Mouse (Mus musculus): ENCODE measurements around the gene Itga9. TPM values are rescaled to one million over a fixed set of nuclear protein-coding genes. Genes with fewer than 3 reads are reported as not detected.

Gene Itga9
- polyA plus RNA-seq, 1 experiment from 2014 or later = 2.0 TPM

DNA sequence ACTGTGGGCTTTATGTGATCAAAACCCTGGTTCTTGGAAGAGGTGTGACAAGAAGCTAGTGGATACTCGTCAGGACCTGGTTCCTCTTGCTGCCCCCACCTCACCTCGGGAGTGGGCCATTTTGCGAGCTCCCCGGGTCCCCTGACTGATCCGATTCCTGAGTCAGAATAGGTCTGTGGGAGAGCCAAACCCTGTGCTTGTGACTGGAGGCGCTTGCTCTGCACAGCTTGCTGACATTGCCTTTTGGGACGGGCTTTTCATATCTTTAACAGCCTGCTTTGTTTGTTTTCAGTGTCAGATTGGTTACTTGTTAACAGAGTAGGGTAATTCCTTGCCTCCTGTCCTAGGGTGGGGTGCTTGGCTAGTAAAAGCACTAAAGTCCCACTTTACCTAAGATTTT, 322.2 kb downstream of the Itga9 start:
- Histone ChIP-seq H3K4me1 (peaks cover 29% of the 10 kb centered on the region), H3K27me3 (replicated peaks) (no peaks in the 10 kb centered on the region), H3K36me3 (replicated peaks) (no peaks in the 10 kb centered on the region), H3K9me3 (no peaks in the 10 kb centered on the region), H3K27ac (no peak overlapping the region), H3K4me3 (no peak overlapping the region), H3K9ac (no peak overlapping the region), H3K4me2 (no peak overlapping the region; the same call in 1 of the 2 replicates)
- ATAC-seq (replicated peaks) = no peak
- WGBS = 53% methylated on average over 7 of the region's 7 CpGs

DNA sequence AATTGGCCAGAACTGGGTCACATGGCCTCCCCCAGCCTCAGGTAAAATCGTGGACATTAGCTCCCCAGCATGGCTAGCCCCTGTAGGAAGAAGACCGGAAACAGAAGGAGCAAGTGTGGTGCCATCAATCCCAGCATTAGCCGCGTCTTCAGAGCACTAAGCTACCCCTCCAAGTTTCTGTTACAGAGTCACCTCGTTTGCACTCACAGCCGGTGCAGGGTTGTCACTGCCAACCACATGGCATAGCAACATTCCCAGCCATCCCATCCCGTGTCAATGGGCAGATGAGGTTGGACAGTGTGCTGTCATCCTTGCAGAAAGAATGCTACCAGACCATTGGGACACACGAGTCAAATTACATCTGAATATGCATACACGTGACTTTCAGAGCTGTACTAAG, 324.1 kb downstream of the Itga9 start:
- 72% methylated on average over 9 of the region's 9 CpGs for WGBS
- H3K9ac ChIP-seq = no peak overlapping the region
- H3K9me3 ChIP-seq = no peaks in the 10 kb centered on the region
- peaks cover 20% of the 10 kb centered on the region for H3K4me1 ChIP-seq
- no peak for ATAC-seq (replicated peaks)
- H3K27ac ChIP-seq = no peak overlapping the region
- no peaks in the 10 kb centered on the region for H3K27me3 ChIP-seq (replicated peaks)
- H3K4me3 ChIP-seq = no peak overlapping the region
- H3K36me3 ChIP-seq (replicated peaks) = no peaks in the 10 kb centered on the region
- H3K4me2 ChIP-seq = no peak overlapping the region

DNA sequence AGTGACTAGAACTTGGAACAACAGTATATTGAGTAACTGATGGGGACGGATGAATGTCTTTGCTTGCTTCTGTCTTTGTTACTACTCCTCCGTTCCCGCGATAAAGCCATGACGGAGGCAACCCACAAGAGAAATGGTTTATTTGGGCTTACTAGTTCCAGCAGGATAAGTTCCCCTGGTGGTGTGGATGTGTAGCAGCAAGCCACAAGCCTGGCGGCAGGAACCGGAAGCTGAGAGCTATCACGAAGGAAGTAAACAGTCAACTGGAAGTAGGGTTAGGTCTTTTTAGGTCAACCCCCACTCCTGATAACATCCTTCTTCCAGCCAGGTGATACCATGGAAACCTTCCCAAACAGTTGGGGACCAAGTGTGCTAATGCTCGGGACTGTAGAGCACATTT, 327.3 kb downstream of the Itga9 start:
- no peak overlapping the region for H3K27ac ChIP-seq
- H3K9ac ChIP-seq = no peak overlapping the region
- no peaks in the 10 kb centered on the region for H3K9me3 ChIP-seq
- no peak overlapping the region for H3K4me3 ChIP-seq
- WGBS = 93% methylated on average over 9 of the region's 9 CpGs
- H3K27me3 ChIP-seq (replicated peaks) = no peaks in the 10 kb centered on the region
- ATAC-seq (replicated peaks) = no peak
- H3K4me2 ChIP-seq = no peak overlapping the region
- H3K36me3 ChIP-seq (replicated peaks) = no peaks in the 10 kb centered on the region
- H3K4me1 ChIP-seq = peaks cover 3% of the 10 kb centered on the region; the same call in 1 of the 2 replicates

DNA sequence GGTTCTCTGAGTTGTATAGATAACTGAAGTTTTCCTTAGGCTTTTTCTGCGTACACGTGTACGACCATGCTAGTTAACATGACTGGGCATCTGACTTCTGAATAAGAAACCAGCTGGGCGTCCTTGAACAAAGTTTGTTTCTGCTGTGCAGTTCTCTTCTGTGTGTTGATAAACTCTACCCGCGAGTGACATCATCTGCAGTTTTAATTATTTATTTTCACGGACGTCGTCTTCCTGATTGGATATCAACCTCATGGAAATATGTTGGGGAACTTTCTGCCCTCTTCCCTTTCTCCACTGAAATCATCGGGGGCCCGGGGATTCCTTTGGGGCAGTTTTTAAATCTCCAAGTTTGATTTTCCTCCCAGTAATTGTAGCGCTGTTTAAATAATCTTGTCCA, 327.8 kb downstream of the Itga9 start:
- no peak overlapping the region for H3K9ac ChIP-seq
- H3K4me2 ChIP-seq = no peak overlapping the region
- H3K4me3 ChIP-seq = no peak overlapping the region
- H3K27ac ChIP-seq = no peak overlapping the region
- H3K27me3 ChIP-seq (replicated peaks) = no peaks in the 10 kb centered on the region
- H3K9me3 ChIP-seq = no peaks in the 10 kb centered on the region
- whole genome bisulfite sequencing = 88% methylated on average over 12 of the region's 12 CpGs
- ATAC-seq (replicated peaks) = no peak
- H3K4me1 ChIP-seq = 0 out of 2 replicates have a peak, but pooled peaks cover 3% of the 10 kb centered on the region
- no peaks in the 10 kb centered on the region for H3K36me3 ChIP-seq (replicated peaks)

DNA sequence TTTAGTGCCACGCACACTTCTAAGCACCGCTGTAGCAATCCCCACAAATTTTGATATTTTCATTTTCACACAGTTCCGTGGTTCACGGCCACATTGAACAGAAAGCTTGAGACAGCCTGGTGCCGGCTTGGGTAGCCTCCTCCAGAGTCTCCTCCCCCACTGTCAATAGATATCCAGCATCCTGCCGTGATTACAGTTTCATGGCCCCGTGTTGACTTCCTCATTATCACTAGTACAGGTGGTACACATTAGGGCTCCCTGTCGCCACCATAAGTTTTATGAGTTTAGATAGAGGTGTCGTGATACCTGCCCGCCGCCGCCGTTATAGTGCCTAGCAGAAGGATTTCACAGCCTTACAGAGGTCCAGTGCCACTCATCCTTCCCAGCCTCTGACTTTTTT, 328.6 kb downstream of the Itga9 start:
- H3K27ac ChIP-seq = no peak overlapping the region
- ATAC-seq (replicated peaks) = no peak
- no peaks in the 10 kb centered on the region for H3K9me3 ChIP-seq
- 0 out of 2 replicates have a peak, but pooled peaks cover 3% of the 10 kb centered on the region for H3K4me1 ChIP-seq
- H3K4me2 ChIP-seq = no peak overlapping the region
- WGBS = 89% methylated on average over 13 of the region's 13 CpGs
- H3K4me3 ChIP-seq = no peak overlapping the region
- H3K9ac ChIP-seq = no peak overlapping the region
- no peaks in the 10 kb centered on the region for H3K36me3 ChIP-seq (replicated peaks)
- H3K27me3 ChIP-seq (replicated peaks) = no peaks in the 10 kb centered on the region

DNA sequence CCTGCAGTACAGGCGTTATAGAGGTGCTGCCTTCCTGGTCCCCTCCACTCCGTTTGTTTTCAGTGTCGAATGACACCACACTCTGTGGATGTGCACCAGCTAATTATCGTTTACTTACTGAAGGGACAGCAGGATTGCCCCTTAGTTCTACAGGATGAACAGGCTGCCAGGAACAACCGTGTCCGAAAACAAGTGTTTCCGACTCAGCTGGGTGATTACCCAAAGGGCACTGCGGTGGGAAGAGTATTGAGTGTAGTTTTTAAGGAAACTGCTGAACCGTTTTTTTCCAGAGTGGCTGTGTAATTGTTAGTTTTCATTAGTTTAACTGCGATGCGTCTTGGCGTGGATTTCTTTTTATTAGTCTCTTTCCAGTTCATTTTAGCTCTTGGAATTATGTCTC, 329.6 kb downstream of the Itga9 start:
- WGBS = 54% methylated on average over 12 of the region's 12 CpGs
- Histone ChIP-seq H3K36me3 (replicated peaks) (no peaks in the 10 kb centered on the region), H3K27me3 (replicated peaks) (no peaks in the 10 kb centered on the region), H3K4me3 (no peak overlapping the region), H3K4me2 (no peak overlapping the region), H3K9me3 (no peaks in the 10 kb centered on the region), H3K27ac (no peak overlapping the region), H3K9ac (no peak overlapping the region), H3K4me1 (0 out of 2 replicates have a peak, but pooled peaks cover 3% of the 10 kb centered on the region)
- no peak for ATAC-seq (replicated peaks)

DNA sequence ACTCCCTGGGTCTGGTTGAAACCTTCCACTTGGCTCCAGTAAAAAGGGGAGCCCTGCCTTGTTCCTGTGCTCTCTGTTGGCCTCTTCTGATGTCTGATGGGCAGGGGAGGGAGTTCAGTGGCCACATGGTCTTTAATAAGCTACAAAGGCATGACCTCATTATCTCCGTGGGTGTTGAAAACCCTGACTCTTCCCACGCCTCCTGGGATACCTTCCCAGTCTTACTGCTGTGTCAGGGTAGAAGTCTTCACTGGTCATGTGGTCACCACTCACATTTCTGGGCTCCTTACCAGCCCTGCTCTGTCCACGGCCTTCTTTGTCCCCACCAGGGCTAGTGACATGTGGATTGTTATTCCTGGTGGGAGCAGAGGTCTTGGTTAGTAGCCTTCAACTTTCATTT, 331.0 kb downstream of the Itga9 start:
- Histone ChIP-seq H3K9ac (no peak overlapping the region), H3K4me3 (no peak overlapping the region), H3K27ac (no peak overlapping the region), H3K27me3 (replicated peaks) (no peaks in the 10 kb centered on the region), H3K4me2 (no peak overlapping the region), H3K9me3 (no peaks in the 10 kb centered on the region), H3K4me1 (0 out of 2 replicates have a peak, but pooled peaks cover 3% of the 10 kb centered on the region), H3K36me3 (replicated peaks) (no peaks in the 10 kb centered on the region)
- 56% methylated on average over 3 of the region's 3 CpGs for WGBS
- no peak for ATAC-seq (replicated peaks)

DNA sequence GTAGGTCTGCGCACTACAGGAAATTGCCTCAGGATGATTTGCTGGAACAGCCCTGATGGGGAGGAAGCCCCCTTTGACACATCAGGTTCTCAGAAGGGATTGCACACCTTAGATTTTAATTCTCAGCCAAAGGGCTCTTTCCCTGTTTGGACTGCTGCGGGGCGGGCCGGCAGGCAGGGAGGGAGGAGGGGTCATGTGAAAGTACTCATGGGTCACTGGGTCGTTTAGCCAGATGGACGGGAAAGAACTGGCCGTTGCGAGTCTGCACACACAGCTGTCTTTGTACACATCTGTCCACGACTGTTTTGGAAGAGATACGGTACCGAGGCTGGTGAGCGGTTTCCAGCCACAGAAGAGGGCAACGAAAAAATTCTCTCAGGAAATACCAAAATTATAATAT, 332.9 kb downstream of the Itga9 start:
- Histone ChIP-seq H3K4me1 (0 out of 2 replicates have a peak, but pooled peaks cover 3% of the 10 kb centered on the region), H3K9ac (no peak overlapping the region), H3K4me3 (no peak overlapping the region), H3K27me3 (replicated peaks) (no peaks in the 10 kb centered on the region), H3K4me2 (no peak overlapping the region), H3K36me3 (replicated peaks) (no peaks in the 10 kb centered on the region), H3K9me3 (no peaks in the 10 kb centered on the region), H3K27ac (no peak overlapping the region)
- 37% methylated on average over 13 of the region's 13 CpGs for WGBS
- no peak for ATAC-seq (replicated peaks)

DNA sequence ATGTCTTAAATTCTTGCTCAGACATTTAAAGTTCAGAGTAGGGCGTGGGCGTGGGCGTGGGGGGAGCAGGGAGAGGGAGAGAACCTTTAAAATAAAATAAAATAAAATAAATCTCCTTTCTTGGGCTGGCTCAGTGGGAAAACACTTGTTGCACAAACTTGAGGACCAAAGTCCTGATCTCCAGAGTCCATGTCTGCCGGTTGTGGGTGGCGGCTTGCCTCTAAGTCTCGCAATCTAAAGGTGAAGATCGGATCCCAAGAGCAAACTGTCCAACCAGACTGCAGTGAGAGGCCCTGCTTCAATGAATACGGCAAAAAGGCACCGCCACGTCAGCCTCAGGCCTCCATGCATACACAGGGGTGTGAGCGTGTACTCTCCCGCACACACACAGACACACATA, 333.3 kb downstream of the Itga9 start:
- H3K9me3 ChIP-seq = no peaks in the 10 kb centered on the region
- H3K27ac ChIP-seq = no peak overlapping the region
- H3K27me3 ChIP-seq (replicated peaks) = no peaks in the 10 kb centered on the region
- 82% methylated on average over 12 of the region's 12 CpGs for whole genome bisulfite sequencing
- H3K36me3 ChIP-seq (replicated peaks) = no peaks in the 10 kb centered on the region
- H3K4me3 ChIP-seq = no peak overlapping the region
- H3K4me1 ChIP-seq = 0 out of 2 replicates have a peak, but pooled peaks cover 3% of the 10 kb centered on the region
- no peak for ATAC-seq (replicated peaks)
- no peak overlapping the region for H3K9ac ChIP-seq
- H3K4me2 ChIP-seq = no peak overlapping the region

DNA sequence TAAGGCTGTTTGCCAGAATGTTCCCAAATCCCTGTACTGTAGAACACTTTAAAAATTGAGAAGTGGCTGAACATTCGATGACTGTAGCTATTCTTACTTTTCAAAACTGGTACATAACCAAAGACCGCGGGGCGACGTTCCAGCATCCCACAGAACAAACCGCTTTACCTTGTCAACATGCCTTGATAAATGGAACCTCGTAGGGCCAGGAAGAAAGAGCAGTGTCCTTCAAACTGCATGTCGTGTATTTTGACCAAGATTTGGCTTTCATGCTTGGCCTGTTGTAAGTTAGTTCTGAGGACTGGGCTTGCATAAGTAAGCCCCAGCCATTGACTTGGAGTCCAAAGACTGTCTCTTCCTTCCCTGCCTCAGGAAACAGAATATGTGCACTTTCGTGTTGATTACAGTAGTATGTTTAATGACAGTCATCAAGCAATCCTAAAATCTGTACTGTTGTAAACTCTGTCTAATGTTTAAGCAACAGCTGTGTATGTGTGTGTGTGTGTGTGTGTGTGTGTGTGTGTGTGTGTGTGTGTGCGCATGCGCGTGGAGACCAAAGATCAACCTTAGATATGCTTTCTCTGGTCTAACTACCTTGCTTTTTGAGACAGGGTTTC, 334.2 kb downstream of the Itga9 start:
- Histone ChIP-seq H3K9ac (no peak overlapping the region), H3K4me3 (no peak overlapping the region), H3K27me3 (replicated peaks) (no peaks in the 10 kb centered on the region), H3K9me3 (no peaks in the 10 kb centered on the region), H3K36me3 (replicated peaks) (no peaks in the 10 kb centered on the region), H3K4me1 (0 out of 2 replicates have a peak, but pooled peaks cover 3% of the 10 kb centered on the region), H3K4me2 (no peak overlapping the region), H3K27ac (no peak overlapping the region)
- ATAC-seq (replicated peaks) = no peak
- 83% methylated on average over 12 of the region's 12 CpGs for WGBS

DNA sequence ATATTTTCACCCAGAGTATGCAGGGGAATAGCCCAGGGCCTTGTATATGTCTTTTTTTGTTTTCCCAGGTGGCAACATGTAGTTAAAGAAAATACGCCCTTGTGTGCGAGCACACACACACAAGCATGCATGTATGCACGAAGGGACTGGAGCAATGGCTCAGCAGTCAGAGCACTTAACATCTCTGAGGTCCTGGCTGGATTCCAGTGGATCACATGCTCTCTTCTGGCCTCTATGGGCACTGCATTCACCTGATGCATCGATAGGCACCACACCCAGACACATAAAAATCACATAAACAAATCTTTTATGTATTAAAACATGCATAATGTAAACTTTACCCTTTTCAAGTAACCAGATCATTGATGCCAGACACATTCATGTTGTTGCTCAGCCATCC, 335.5 kb downstream of the Itga9 start:
- 88% methylated on average over 4 of the region's 4 CpGs for WGBS
- Histone ChIP-seq H3K4me2 (no peak overlapping the region), H3K36me3 (replicated peaks) (no peaks in the 10 kb centered on the region), H3K4me3 (no peak overlapping the region), H3K9me3 (no peaks in the 10 kb centered on the region), H3K27ac (no peak overlapping the region), H3K27me3 (replicated peaks) (no peaks in the 10 kb centered on the region), H3K4me1 (0 out of 2 replicates have a peak, but pooled peaks cover 2% of the 10 kb centered on the region), H3K9ac (no peak overlapping the region)
- no peak for ATAC-seq (replicated peaks)

DNA sequence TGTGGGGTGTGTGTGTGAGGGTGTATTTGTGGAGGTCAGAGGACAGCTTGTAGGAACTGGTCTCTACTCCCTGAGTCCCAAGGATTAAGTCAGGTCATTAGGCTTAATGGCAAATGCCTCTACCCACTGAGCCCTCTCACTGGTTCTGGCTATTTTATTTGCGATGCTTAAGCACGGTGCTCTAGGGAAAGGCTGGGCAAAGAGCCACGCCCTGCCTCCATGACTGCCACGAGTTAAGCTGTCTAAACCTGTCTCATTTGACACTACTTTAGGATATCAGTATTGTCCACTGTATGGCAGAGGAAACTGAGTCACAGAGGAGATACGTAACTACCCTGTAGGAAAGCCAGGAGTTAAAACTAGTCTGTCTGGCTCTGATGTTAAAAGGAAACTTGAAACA, 337.5 kb downstream of the Itga9 start:
- Histone ChIP-seq H3K4me1 (no peaks in the 10 kb centered on the region), H3K9me3 (no peaks in the 10 kb centered on the region), H3K4me3 (no peak overlapping the region), H3K27me3 (replicated peaks) (no peaks in the 10 kb centered on the region), H3K36me3 (replicated peaks) (no peaks in the 10 kb centered on the region), H3K9ac (no peak overlapping the region), H3K4me2 (no peak overlapping the region), H3K27ac (no peak overlapping the region)
- 69% methylated on average over 5 of the region's 5 CpGs for WGBS
- no peak for ATAC-seq (replicated peaks)

DNA sequence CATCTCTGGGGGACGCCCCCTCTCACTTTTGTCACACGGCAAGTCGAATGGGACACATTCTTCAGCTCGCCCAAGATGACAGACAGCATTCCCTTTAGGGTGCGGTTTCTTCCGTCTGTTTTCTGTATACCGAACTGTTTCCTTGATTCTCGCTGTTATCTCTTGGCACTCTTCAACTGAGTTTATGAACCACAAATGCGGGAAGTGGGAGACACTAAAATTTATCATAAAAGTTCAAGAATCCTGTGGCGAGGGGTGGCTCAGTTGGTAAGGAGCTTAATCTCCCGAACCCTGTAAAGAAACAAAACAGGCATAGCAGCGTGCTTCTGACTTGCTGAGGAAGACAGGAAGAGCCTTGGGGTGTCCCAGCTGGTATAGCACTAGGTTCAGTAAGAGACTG, 337.9 kb downstream of the Itga9 start:
- Histone ChIP-seq H3K36me3 (replicated peaks) (no peaks in the 10 kb centered on the region), H3K4me3 (no peak overlapping the region), H3K27me3 (replicated peaks) (no peaks in the 10 kb centered on the region), H3K27ac (no peak overlapping the region), H3K4me2 (no peak overlapping the region), H3K9me3 (no peaks in the 10 kb centered on the region), H3K4me1 (no peaks in the 10 kb centered on the region), H3K9ac (no peak overlapping the region)
- no peak for ATAC-seq (replicated peaks)
- 71% methylated on average over 12 of the region's 12 CpGs for WGBS

Measured in midbrain, embryonic 15.5 days (tissue).